Mouse (Mus musculus): ENCODE measurements around the gene Mmp8. TPM values are rescaled to one million over a fixed set of nuclear protein-coding genes. Genes with fewer than 3 reads are reported as not detected.
A peak's percentile ranks its signal among the peaks of the same experiment; 100 is the strongest.

Gene Mmp8
- polyA plus RNA-seq, 1 experiment = 0.31 TPM

DNA sequence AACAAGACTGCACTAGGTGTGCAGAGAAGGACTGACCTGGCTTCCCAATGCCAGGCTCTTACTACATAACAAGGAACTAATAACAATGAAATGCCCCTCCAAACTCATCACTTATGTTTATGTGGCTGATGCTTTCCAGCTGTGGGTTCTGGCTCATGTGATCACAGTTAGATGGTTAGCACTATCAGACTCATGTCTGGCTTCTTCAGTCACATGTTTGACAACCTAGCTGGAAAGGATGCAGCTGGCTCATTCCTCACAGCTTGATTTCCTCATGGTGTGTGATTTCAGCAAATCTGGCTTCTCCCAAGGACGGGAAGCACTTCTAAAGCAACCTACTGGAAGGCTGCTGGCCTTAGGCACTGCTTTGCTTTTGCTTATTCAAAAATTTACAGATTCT lies 12.8 kb upstream of the Mmp8 start:
- Histone ChIP-seq H3K4me3 (ENCODE audit: control insufficient read depth, insufficient read depth, low read length) (no peak overlapping the region), H3K27me3 (ENCODE audit: control insufficient read depth, insufficient read depth, low read length) (no peaks in the 10 kb centered on the region), H3K36me3 (ENCODE audit: control insufficient read depth, insufficient read depth, low read length) (no peaks in the 10 kb centered on the region), H3K27ac (ENCODE audit: control insufficient read depth, insufficient read depth, low read length) (no peak overlapping the region), H3K4me1 (replicated peaks; ENCODE audit: control insufficient read depth, insufficient read depth, low read length) (no peaks in the 10 kb centered on the region)
- WGBS = 75% methylated on average over 1 of the region's 1 CpGs
- DNase-seq = no peak
- TF ChIP-seq POLR2A (IDR thresholded peaks at IDR 0.05; ENCODE audit: control insufficient read depth, extremely low read depth, insufficient read depth, low read length, poor library complexity) (no peak), CTCF (IDR thresholded peaks at IDR 0.05; ENCODE audit: borderline replicate concordance, control insufficient read depth, extremely low read depth, insufficient read depth, low read length, poor library complexity) (no peak)

GRCm38 (mm10) chr9:7545920-7546319 lies 12.3 kb upstream of the Mmp8 start:
- Histone ChIP-seq H3K27me3 (ENCODE audit: control insufficient read depth, insufficient read depth, low read length) (no peaks in the 10 kb centered on the region), H3K27ac (ENCODE audit: control insufficient read depth, insufficient read depth, low read length) (no peak overlapping the region), H3K4me3 (ENCODE audit: control insufficient read depth, insufficient read depth, low read length) (no peak overlapping the region), H3K36me3 (ENCODE audit: control insufficient read depth, insufficient read depth, low read length) (no peaks in the 10 kb centered on the region), H3K4me1 (replicated peaks; ENCODE audit: control insufficient read depth, insufficient read depth, low read length) (no peaks in the 10 kb centered on the region)
- 97% methylated on average over 7 of the region's 7 CpGs for WGBS
- no peak for TF ChIP-seq CTCF (IDR thresholded peaks at IDR 0.05; ENCODE audit: borderline replicate concordance, control insufficient read depth, extremely low read depth, insufficient read depth, low read length, poor library complexity)
- no peak for TF ChIP-seq POLR2A (IDR thresholded peaks at IDR 0.05; ENCODE audit: control insufficient read depth, extremely low read depth, insufficient read depth, low read length, poor library complexity)
- no peak for DNase-seq

DNA sequence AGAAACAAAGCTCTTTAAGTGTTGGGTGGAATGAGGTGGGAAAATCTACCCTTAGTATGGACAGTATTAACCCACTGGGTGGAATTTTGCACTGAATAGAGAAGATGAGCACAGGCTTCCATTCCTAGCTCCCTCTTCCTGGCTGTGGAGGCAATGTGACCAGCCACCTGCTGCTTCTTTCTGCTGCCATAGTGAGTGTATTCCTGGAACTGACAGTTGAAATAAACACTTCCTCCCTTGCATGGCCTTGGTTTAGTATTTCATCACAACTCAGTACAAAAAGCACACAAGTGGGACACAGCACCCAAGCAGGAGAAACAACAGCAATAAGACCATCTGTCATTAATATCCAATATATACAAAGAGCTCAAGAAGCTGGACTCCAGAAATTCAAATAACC lies 6.3 kb upstream of the Mmp8 start:
- Histone ChIP-seq H3K27me3 (ENCODE audit: control insufficient read depth, insufficient read depth, low read length) (no peaks in the 10 kb centered on the region), H3K4me1 (replicated peaks; ENCODE audit: control insufficient read depth, insufficient read depth, low read length) (no peaks in the 10 kb centered on the region), H3K27ac (ENCODE audit: control insufficient read depth, insufficient read depth, low read length) (no peak overlapping the region), H3K4me3 (ENCODE audit: control insufficient read depth, insufficient read depth, low read length) (no peak overlapping the region), H3K36me3 (ENCODE audit: control insufficient read depth, insufficient read depth, low read length) (no peaks in the 10 kb centered on the region)
- TF ChIP-seq CTCF (IDR thresholded peaks at IDR 0.05; ENCODE audit: borderline replicate concordance, control insufficient read depth, extremely low read depth, insufficient read depth, low read length, poor library complexity) (no peak), POLR2A (IDR thresholded peaks at IDR 0.05; ENCODE audit: control insufficient read depth, extremely low read depth, insufficient read depth, low read length, poor library complexity) (no peak)
- DNase-seq = no peak

DNA sequence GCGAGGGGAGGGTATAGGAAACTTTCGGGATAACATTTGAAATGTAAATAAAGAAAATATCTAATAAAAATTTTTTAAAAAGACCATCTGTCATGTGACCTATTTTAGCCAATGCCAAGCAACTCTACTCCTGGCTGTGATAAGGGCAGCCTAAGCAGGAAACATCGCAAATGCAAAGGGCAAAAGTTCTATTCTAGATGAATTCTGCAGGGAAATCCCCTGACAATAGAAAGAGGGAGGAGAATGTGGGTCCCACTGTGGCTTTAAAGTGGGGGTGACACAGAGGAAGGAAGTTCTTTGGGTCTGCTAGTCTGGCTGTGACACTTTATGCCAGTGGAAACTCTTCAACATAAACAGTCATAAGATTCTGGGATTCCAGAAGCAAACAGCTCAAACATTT lies 4.7 kb upstream of the Mmp8 start:
- no peak for DNase-seq
- no peak overlapping the region for H3K27ac ChIP-seq (ENCODE audit: control insufficient read depth, insufficient read depth, low read length)
- 68% methylated on average over 3 of the region's 3 CpGs for WGBS
- no peak for TF ChIP-seq POLR2A (IDR thresholded peaks at IDR 0.05; ENCODE audit: control insufficient read depth, extremely low read depth, insufficient read depth, low read length, poor library complexity)
- no peak for TF ChIP-seq CTCF (IDR thresholded peaks at IDR 0.05; ENCODE audit: borderline replicate concordance, control insufficient read depth, extremely low read depth, insufficient read depth, low read length, poor library complexity)
- no peak overlapping the region for H3K4me3 ChIP-seq (ENCODE audit: control insufficient read depth, insufficient read depth, low read length)
- H3K27me3 ChIP-seq (ENCODE audit: control insufficient read depth, insufficient read depth, low read length) = no peaks in the 10 kb centered on the region
- H3K4me1 ChIP-seq (replicated peaks; ENCODE audit: control insufficient read depth, insufficient read depth, low read length) = no peaks in the 10 kb centered on the region
- no peaks in the 10 kb centered on the region for H3K36me3 ChIP-seq (ENCODE audit: control insufficient read depth, insufficient read depth, low read length)

DNA sequence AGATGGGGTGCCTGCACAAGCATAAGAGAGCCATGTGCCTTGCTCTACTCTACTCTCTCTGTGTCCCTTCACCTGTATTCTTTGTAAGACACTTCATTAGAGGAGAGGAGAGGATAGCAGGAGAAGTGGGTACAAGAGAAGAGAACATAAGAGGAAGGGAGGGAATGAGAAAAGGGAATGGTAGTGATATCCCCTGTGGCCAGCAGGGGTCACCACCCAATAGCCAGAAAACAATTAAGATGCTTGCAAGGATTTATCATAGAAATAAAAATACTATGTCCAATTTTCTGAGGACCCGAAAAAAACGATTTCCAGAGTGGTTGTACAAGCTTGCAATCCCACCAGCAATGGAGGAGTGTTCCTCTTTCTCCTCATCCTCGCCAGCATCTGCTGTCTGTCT lies 3.9 kb upstream of the Mmp8 start:
- no peaks in the 10 kb centered on the region for H3K27me3 ChIP-seq (ENCODE audit: control insufficient read depth, insufficient read depth, low read length)
- H3K4me1 ChIP-seq (replicated peaks; ENCODE audit: control insufficient read depth, insufficient read depth, low read length) = no peaks in the 10 kb centered on the region
- no peak overlapping the region for H3K27ac ChIP-seq (ENCODE audit: control insufficient read depth, insufficient read depth, low read length)
- H3K4me3 ChIP-seq (ENCODE audit: control insufficient read depth, insufficient read depth, low read length) = no peak overlapping the region
- no peaks in the 10 kb centered on the region for H3K36me3 ChIP-seq (ENCODE audit: control insufficient read depth, insufficient read depth, low read length)
- TF ChIP-seq CTCF (IDR thresholded peaks at IDR 0.05; ENCODE audit: borderline replicate concordance, control insufficient read depth, extremely low read depth, insufficient read depth, low read length, poor library complexity) (no peak), POLR2A (IDR thresholded peaks at IDR 0.05; ENCODE audit: control insufficient read depth, extremely low read depth, insufficient read depth, low read length, poor library complexity) (no peak)
- 30% methylated on average over 3 of the region's 3 CpGs for WGBS
- DNase-seq = peak; percentile 24

GRCm38 (mm10) chr9:7560026-7560425 lies 1.8 kb downstream of the Mmp8 start:
- Histone ChIP-seq H3K4me1 (replicated peaks; ENCODE audit: control insufficient read depth, insufficient read depth, low read length) (no peaks in the 10 kb centered on the region), H3K4me3 (ENCODE audit: control insufficient read depth, insufficient read depth, low read length) (no peak overlapping the region), H3K27ac (ENCODE audit: control insufficient read depth, insufficient read depth, low read length) (no peak overlapping the region), H3K36me3 (ENCODE audit: control insufficient read depth, insufficient read depth, low read length) (no peaks in the 10 kb centered on the region), H3K27me3 (ENCODE audit: control insufficient read depth, insufficient read depth, low read length) (no peaks in the 10 kb centered on the region)
- TF ChIP-seq POLR2A (IDR thresholded peaks at IDR 0.05; ENCODE audit: control insufficient read depth, extremely low read depth, insufficient read depth, low read length, poor library complexity) (no peak), CTCF (IDR thresholded peaks at IDR 0.05; ENCODE audit: borderline replicate concordance, control insufficient read depth, extremely low read depth, insufficient read depth, low read length, poor library complexity) (no peak)
- no peak for DNase-seq
- WGBS = 93% methylated on average over 4 of the region's 4 CpGs

- TF ChIP-seq POLR2A (IDR thresholded peaks at IDR 0.05; ENCODE audit: control insufficient read depth, extremely low read depth, insufficient read depth, low read length, poor library complexity) (no peak), CTCF (IDR thresholded peaks at IDR 0.05; ENCODE audit: borderline replicate concordance, control insufficient read depth, extremely low read depth, insufficient read depth, low read length, poor library complexity) (no peak)
- Histone ChIP-seq H3K4me3 (ENCODE audit: control insufficient read depth, insufficient read depth, low read length) (no peak overlapping the region), H3K27me3 (ENCODE audit: control insufficient read depth, insufficient read depth, low read length) (no peaks in the 10 kb centered on the region), H3K36me3 (ENCODE audit: control insufficient read depth, insufficient read depth, low read length) (no peaks in the 10 kb centered on the region), H3K27ac (ENCODE audit: control insufficient read depth, insufficient read depth, low read length) (no peak overlapping the region), H3K4me1 (replicated peaks; ENCODE audit: control insufficient read depth, insufficient read depth, low read length) (0 out of 2 replicates have a peak, but pooled peaks cover 1% of the 10 kb centered on the region)
- DNase-seq = no peak
- WGBS = 40% methylated on average over 7 of the region's 7 CpGs
Measured at GRCm38 (mm10) chr9:7567376-7567775, 9.1 kb downstream of the Mmp8 start.
